Mouse (Mus musculus): Measurements from ENCODE around the gene Ano1.

DNA sequence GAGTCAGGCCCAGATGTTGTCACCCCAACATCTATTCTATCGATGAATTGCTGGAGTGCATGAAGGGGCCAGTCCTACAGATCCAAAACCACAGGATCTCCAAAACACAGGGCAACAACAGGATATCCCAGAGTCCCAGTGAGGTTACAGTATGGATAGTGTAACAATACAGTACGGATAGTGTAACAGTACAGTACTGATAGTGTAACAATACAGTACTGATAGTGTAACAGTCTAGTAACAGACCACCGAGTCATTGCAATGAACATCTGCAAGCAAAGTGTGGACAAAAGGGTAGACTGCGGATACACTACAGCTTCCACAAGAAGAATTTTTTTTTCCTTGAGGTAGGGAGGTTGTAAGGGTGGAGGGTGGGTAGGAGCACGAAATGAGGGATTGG, 210.4 kb downstream of the Ano1 start:
- no peak for TF ChIP-seq CTCF (IDR thresholded peaks at IDR 0.05; ENCODE audit: extremely low read depth, insufficient read depth, insufficient read length, insufficient replicate concordance)
- no peak for TF ChIP-seq POLR2A (IDR thresholded peaks at IDR 0.05; ENCODE audit: low read depth, low read length)

Measured in spleen, adult 2 months (tissue).